Mouse (Mus musculus) forebrain, postnatal 0 days (tissue): ENCODE measurements around the gene C130050O18Rik. TPM values are rescaled to one million over a fixed set of nuclear protein-coding genes. Genes with fewer than 3 reads are reported as not detected.

ENCODE experiments used
- ATAC-seq: fragments of 200-750 bp; cut with Nextera tagmentation; 2 replicates; pipeline ENCODE4 v1.8.0; 2017; ENCODE audit warnings: mild to moderate bottlenecking, moderate library complexity
- DNase-seq: peaks from one replicate; pipeline ENCODE4 v3.0.0-alpha.2; 2015
- H3K27ac ChIP-seq: fragments of 300-500 bp; sonication (generic); 2 replicates; pipeline ENCODE4 v1.5.1; 2014; ENCODE audit warnings: low read depth, mild to moderate bottlenecking, antibody characterized with exemption, low read length, moderate library complexity, mixed read lengths
- H3K27me3 ChIP-seq: fragments of 300-500 bp; sonication (generic); 2 replicates; pipeline ENCODE4 v1.6.1; 2014; ENCODE audit warnings: mild to moderate bottlenecking, low read length, mixed read lengths; ENCODE audit not compliant: insufficient read depth
- H3K36me3 ChIP-seq: fragments of 300-500 bp; sonication (generic); 2 replicates; pipeline ENCODE4 v1.6.1; 2014; ENCODE audit warnings: mild to moderate bottlenecking, moderate library complexity; ENCODE audit not compliant: insufficient read depth
- H3K4me1 ChIP-seq: fragments of 300-500 bp; sonication (generic); 2 replicates; pipeline ENCODE4 v1.6.1; 2014; ENCODE audit warnings: antibody characterized with exemption; ENCODE audit not compliant: insufficient read depth
- H3K4me2 ChIP-seq: fragments of 300-500 bp; sonication (generic); 2 replicates; pipeline ENCODE4 v1.6.1; 2014; ENCODE audit warnings: low read depth, mild to moderate bottlenecking, moderate library complexity
- H3K4me3 ChIP-seq: fragments of 300-500 bp; sonication (generic); 2 replicates; pipeline ENCODE4 v1.5.1; 2014; ENCODE audit warnings: low read depth, low read length, mixed read lengths
- H3K9ac ChIP-seq: fragments of 300-500 bp; sonication (generic); 2 replicates; pipeline ENCODE4 v1.6.1; 2014; ENCODE audit warnings: mild to moderate bottlenecking
- H3K9me3 ChIP-seq: fragments of 300-500 bp; sonication (generic); 2 replicates; pipeline ENCODE4 v1.6.1; 2016; ENCODE audit warnings: low read length
- CTCF ChIP-seq: sonication (generic); IDR thresholded peaks from 2 replicates; pipeline ENCODE4 v1.5.1; 2016; ENCODE audit warnings: antibody characterized with exemption, control low read depth, low read depth
- WGBS: fragments of 180-500 bp; shearing (Covaris S2); extraction: QIAGEN DNeasy Blood & Tissue Kit; methylation state at CpG from one replicate; pipeline ENCODE4 v1.1.7; 2014; 5-methylcytosine and 5-hydroxymethylcytosine counted together
- polyA plus RNA-seq: library from polyadenylated mRNA; unstranded; fragments of >200 nt; fragmentation: Nextera tagmentation; extraction: Ambion mirVana; gene quantifications from 2 replicates; pipeline ENCODE4 v1.2.1, GENCODE M21; 2015
- total RNA-seq: library from RNA; depleted of rRNA; stranded (reverse); fragments of >200 nt; gene quantifications from 2 replicates; pipeline ENCODE4 v1.2.3, GENCODE M21; 2014

Gene C130050O18Rik
- total and polyA plus RNA-seq, 2 experiments from 2014 or later, result 0.13 TPM; not detected in 1

- TF ChIP-seq CTCF, result no peak
- WGBS, result 81% methylated on average over 4 of the region's 4 CpGs
- Histone ChIP-seq H3K4me1 (no peaks in the 10 kb centered on the region; the same call in 1 of the 2 replicates), H3K4me2 (no peak overlapping the region), H3K4me3 (no peak overlapping the region), H3K9me3 (no peaks in the 10 kb centered on the region), H3K9ac (no peak overlapping the region), H3K27me3 (no peaks in the 10 kb centered on the region), H3K27ac (peak overlapping the region; percentile 40), H3K36me3 (no peaks in the 10 kb centered on the region)
- ATAC-seq, result no peak
- no peak for DNase-seq
Measured at GRCm38 (mm10) chr5:139442962-139443361, 37.9 kb downstream of the C130050O18Rik start.

DNA sequence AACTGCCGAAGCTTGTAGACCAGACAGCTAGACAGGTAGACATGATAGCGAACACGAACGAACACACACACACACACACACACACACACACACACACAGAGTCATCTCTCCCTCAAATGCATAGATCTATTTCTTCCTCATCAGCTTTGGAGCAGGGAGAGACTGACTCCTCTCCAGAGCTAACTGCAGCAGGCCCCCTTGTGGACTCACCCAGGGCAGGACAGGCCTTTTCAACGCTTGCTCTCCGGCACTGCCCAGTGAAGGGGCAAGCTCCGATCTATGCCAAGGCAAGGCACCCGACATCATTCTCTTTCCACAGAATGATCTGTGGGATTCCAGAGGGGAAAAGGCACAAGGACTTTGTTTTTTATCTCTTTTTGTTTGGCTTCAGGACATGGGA lies 40.2 kb downstream of the C130050O18Rik start:
- peaks cover 2% of the 10 kb centered on the region; the same call in 1 of the 2 replicates for H3K36me3 ChIP-seq
- ATAC-seq, result no peak
- WGBS, result 79% methylated on average over 8 of the region's 8 CpGs
- TF ChIP-seq CTCF, result peak; percentile 49
- H3K4me3 ChIP-seq, result no peak overlapping the region
- H3K9me3 ChIP-seq, result no peaks in the 10 kb centered on the region
- no peak overlapping the region for H3K9ac ChIP-seq
- no peaks in the 10 kb centered on the region for H3K4me1 ChIP-seq
- DNase-seq, result no peak
- H3K27me3 ChIP-seq, result no peaks in the 10 kb centered on the region
- no peak overlapping the region for H3K27ac ChIP-seq
- H3K4me2 ChIP-seq, result no peak overlapping the region

GRCm38 (mm10) chr5:139448025-139448424 lies 42.9 kb downstream of the C130050O18Rik start:
- H3K9me3 ChIP-seq, result no peaks in the 10 kb centered on the region
- H3K36me3 ChIP-seq, result peaks cover 2% of the 10 kb centered on the region
- H3K27ac ChIP-seq, result no peak overlapping the region
- DNase-seq (no peak), ATAC-seq (no peak)
- 70% methylated on average over 6 of the region's 6 CpGs for WGBS
- no peaks in the 10 kb centered on the region for H3K27me3 ChIP-seq
- no peaks in the 10 kb centered on the region for H3K4me1 ChIP-seq
- no peak overlapping the region for H3K4me3 ChIP-seq
- TF ChIP-seq CTCF, result no peak
- no peak overlapping the region for H3K9ac ChIP-seq
- no peak overlapping the region for H3K4me2 ChIP-seq

- H3K9me3 ChIP-seq, result no peaks in the 10 kb centered on the region
- no peak overlapping the region for H3K4me3 ChIP-seq
- TF ChIP-seq CTCF, result no peak
- H3K4me2 ChIP-seq, result no peak overlapping the region
- H3K4me1 ChIP-seq, result no peaks in the 10 kb centered on the region
- peaks cover 2% of the 10 kb centered on the region for H3K36me3 ChIP-seq
- WGBS, result 48% methylated on average over 5 of the region's 5 CpGs
- H3K27me3 ChIP-seq, result no peaks in the 10 kb centered on the region
- no peak for ATAC-seq
- no peak for DNase-seq
- no peak overlapping the region for H3K9ac ChIP-seq
- H3K27ac ChIP-seq, result no peak overlapping the region
Measured at GRCm38 (mm10) chr5:139449161-139449791, 44.2 kb downstream of the C130050O18Rik start.

DNA sequence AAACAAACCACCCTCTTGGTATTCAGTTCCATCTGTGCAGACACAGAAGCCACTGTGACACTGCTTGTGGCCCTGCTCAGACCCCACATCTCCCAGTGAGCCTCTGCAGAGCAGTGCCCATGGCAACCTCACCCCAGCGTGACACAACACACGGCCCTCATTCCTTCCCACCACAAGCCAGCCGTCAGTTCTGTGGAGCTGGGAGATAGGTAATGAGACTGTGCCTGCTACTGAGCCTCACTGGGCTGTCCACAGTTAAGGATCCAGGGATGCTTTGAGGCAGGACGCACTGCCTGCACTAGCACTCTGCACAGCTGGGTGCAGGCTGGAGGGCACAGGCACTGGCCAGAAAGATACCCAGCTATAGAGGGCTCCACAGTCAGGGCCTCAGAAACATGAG lies 44.8 kb downstream of the C130050O18Rik start:
- Histone ChIP-seq H3K9ac (no peak overlapping the region; the same call in 1 of the 2 replicates), H3K4me2 (no peak overlapping the region), H3K4me1 (no peaks in the 10 kb centered on the region), H3K4me3 (no peak overlapping the region), H3K27ac (no peak overlapping the region), H3K36me3 (peaks cover 3% of the 10 kb centered on the region), H3K9me3 (no peaks in the 10 kb centered on the region), H3K27me3 (no peaks in the 10 kb centered on the region)
- 52% methylated on average over 4 of the region's 4 CpGs for WGBS
- no peak for TF ChIP-seq CTCF
- DNase-seq (no peak), ATAC-seq (no peak)

- no peak for ATAC-seq
- Histone ChIP-seq H3K4me1 (no peaks in the 10 kb centered on the region), H3K27me3 (no peaks in the 10 kb centered on the region), H3K27ac (no peak overlapping the region), H3K4me3 (no peak overlapping the region), H3K9me3 (no peaks in the 10 kb centered on the region), H3K9ac (no peak overlapping the region), H3K4me2 (no peak overlapping the region), H3K36me3 (peaks cover 7% of the 10 kb centered on the region)
- DNase-seq, result no peak
- 87% methylated on average over 10 of the region's 10 CpGs for WGBS
- TF ChIP-seq CTCF, result no peak
Measured at GRCm38 (mm10) chr5:139453031-139453430, 48.0 kb downstream of the C130050O18Rik start.

DNA sequence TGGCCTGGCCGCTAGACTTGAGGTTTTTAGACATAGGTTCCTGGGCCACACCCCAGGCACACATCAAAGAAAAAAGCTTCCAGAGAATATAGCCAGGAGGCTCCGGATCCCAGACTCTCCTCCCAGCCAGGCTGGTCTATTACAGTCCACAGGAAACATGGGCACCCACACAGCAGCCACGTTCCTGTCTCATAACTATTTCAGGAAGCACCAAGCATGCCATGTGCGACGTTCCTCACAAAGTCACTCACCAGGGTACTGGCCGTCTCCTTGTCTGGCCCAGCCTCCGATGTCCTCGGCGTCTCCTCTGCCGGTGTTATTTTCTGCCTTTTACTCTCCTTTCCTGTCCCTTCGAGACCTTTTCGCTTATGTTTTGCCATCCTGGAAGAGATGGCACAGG lies 50.1 kb downstream of the C130050O18Rik start:
- ATAC-seq, result no peak
- Histone ChIP-seq H3K36me3 (peaks cover 5% of the 10 kb centered on the region), H3K4me3 (no peak overlapping the region), H3K9me3 (no peaks in the 10 kb centered on the region), H3K9ac (no peak overlapping the region), H3K4me2 (no peak overlapping the region), H3K27ac (no peak overlapping the region), H3K4me1 (peaks cover 7% of the 10 kb centered on the region; the same call in 1 of the 2 replicates), H3K27me3 (no peaks in the 10 kb centered on the region)
- 93% methylated on average over 12 of the region's 12 CpGs for WGBS
- DNase-seq, result no peak
- TF ChIP-seq CTCF, result no peak
